Mouse (Mus musculus) CH12.LX (cell line): ENCODE measurements at regions not wholly inside any gene's neighbourhood (a gene's known extent, or its start where the extent isn't known, plus 50 kb on each side); places are given as distances from the start of the nearest gene placed in this dataset.
"Not testable (repeated sequence)": the region's sequence is repeated elsewhere in the genome, so short reads cannot be mapped to it uniquely, and the experiment has no call there.

Source experiments
- DNase-seq: peaks from one replicate; pipeline ENCODE4 v3.0.0-alpha.2; 2013; ENCODE audit errors: extremely low read depth
- H3K27ac ChIP-seq: 2 replicates; pipeline ENCODE4 v1.5.1; 2012; ENCODE audit warnings: low read depth, mild to moderate bottlenecking, control low read depth, moderate library complexity; ENCODE audit not compliant: insufficient read depth
- H3K27me3 ChIP-seq: replicated peaks from 2 replicates; pipeline ENCODE3; 2012; ENCODE audit warnings: inconsistent platforms
- H3K36me3 ChIP-seq, 2 experiments: replicated peaks in 1 of 2; 2 replicates each; pipeline versions ENCODE3 to v1.6.1; 2012; ENCODE audit warnings: inconsistent platforms in 1 of 2, low read length in 1 of 2, mild to moderate bottlenecking in 1 of 2, mixed read lengths in 1 of 2, moderate library complexity in 1 of 2; ENCODE audit not compliant: control insufficient read depth in 1 of 2, insufficient read depth in 1 of 2
- H3K4me1 ChIP-seq, 2 experiments: 2 replicates each; pipeline ENCODE4 v1.6.1; 2012; ENCODE audit warnings: inconsistent platforms in 1 of 2, moderate library complexity in 1 of 2; ENCODE audit not compliant: insufficient read depth in 2 of 2, control insufficient read depth in 1 of 2
- H3K4me2 ChIP-seq: 2 replicates; pipeline ENCODE4 v1.6.1; 2012; ENCODE audit warnings: low read depth, mild to moderate bottlenecking, control low read depth; ENCODE audit not compliant: poor library complexity, insufficient read depth, severe bottlenecking
- H3K4me3 ChIP-seq, 3 experiments: fragments of 150-350 bp in 1 of 3; sonication (generic) in 1 of 3; replicated peaks in 1 of 3; 2 replicates each; pipeline versions ENCODE3 to v1.5.1; 2011 to 2012; ENCODE audit warnings: low read depth in 2 of 3, low read length in 2 of 3, mild to moderate bottlenecking in 2 of 3, moderate library complexity in 2 of 3, control low read depth in 1 of 3, improper control_type of control experiment in 1 of 3, inconsistent platforms in 1 of 3, mixed read lengths in 1 of 3; ENCODE audit not compliant: poor library complexity in 1 of 3
- H3K79me2 ChIP-seq: replicated peaks from 2 replicates; pipeline ENCODE4 v1.6.1; 2012; ENCODE audit warnings: mild to moderate bottlenecking, moderate library complexity; ENCODE audit not compliant: control insufficient read depth, poor library complexity, insufficient read depth, severe bottlenecking; ENCODE audit errors: extremely low read depth
- H3K9ac ChIP-seq: 2 replicates; pipeline ENCODE4 v1.6.1; 2012; ENCODE audit warnings: low read depth, mild to moderate bottlenecking, control low read depth, moderate library complexity; ENCODE audit not compliant: insufficient read depth
- H3K9me3 ChIP-seq: replicated peaks from 2 replicates; pipeline ENCODE3; 2012; ENCODE audit warnings: low read length, inconsistent platforms, mixed read lengths
- BHLHE40 ChIP-seq: IDR thresholded peaks from 2 replicates; pipeline ENCODE4 v1.6.1; 2011; ENCODE audit warnings: mild to moderate bottlenecking, low read depth, low read length, improper control_type of control experiment
- CTCF ChIP-seq, 2 experiments: IDR thresholded peaks in 1 of 2; conservative IDR thresholded peaks in 1 of 2; 2 replicates each; pipeline ENCODE4 v1.5.1; 2011 to 2012; ENCODE audit warnings: low read depth in 2 of 2, low read length in 2 of 2, improper control_type of control experiment in 1 of 2, inconsistent platforms in 1 of 2, mild to moderate bottlenecking in 1 of 2, moderate library complexity in 1 of 2
- ELF1 ChIP-seq: IDR thresholded peaks from 2 replicates; pipeline ENCODE4 v1.6.1; 2014; ENCODE audit warnings: low read depth, mild to moderate bottlenecking, inconsistent platforms, low read length, improper control_type of control experiment
- EP300 ChIP-seq: IDR thresholded peaks from 2 replicates; pipeline ENCODE4 v1.6.1; 2011; ENCODE audit warnings: low read length, improper control_type of control experiment
- ETS1 ChIP-seq: conservative IDR thresholded peaks from 2 replicates; pipeline ENCODE4 v1.6.1; 2012; ENCODE audit warnings: low read depth, mild to moderate bottlenecking, inconsistent platforms, low read length, improper control_type of control experiment, moderate library complexity
- HCFC1 ChIP-seq: IDR thresholded peaks from 2 replicates; pipeline ENCODE4 v1.6.1; 2012; ENCODE audit warnings: low read depth, mild to moderate bottlenecking, inconsistent platforms, low read length, improper control_type of control experiment
- IRF4 ChIP-seq: IDR thresholded peaks from 2 replicates; pipeline ENCODE4 v1.6.1; 2014; ENCODE audit warnings: low read depth, mild to moderate bottlenecking, inconsistent platforms, low read length, improper control_type of control experiment
- JUN ChIP-seq: IDR thresholded peaks from 2 replicates; pipeline ENCODE4 v1.6.1; 2011; ENCODE audit warnings: low read depth, mild to moderate bottlenecking, low read length, improper control_type of control experiment, moderate library complexity; ENCODE audit not compliant: insufficient read depth
- KAT2A ChIP-seq: IDR thresholded peaks from 2 replicates; pipeline ENCODE4 v1.6.1; 2012; ENCODE audit warnings: low read length, improper control_type of control experiment, inconsistent platforms; ENCODE audit not compliant: insufficient replicate concordance
- MAFK ChIP-seq: IDR thresholded peaks from 2 replicates; pipeline ENCODE4 v1.6.1; 2011; ENCODE audit warnings: low read length, improper control_type of control experiment; ENCODE audit not compliant: insufficient replicate concordance
- MAX ChIP-seq: IDR thresholded peaks from 2 replicates; pipeline ENCODE4 v1.6.1; 2011; ENCODE audit warnings: low read length, improper control_type of control experiment
- MAZ ChIP-seq: IDR thresholded peaks from 2 replicates; pipeline ENCODE4 v1.6.1; 2012; ENCODE audit warnings: low read depth, mild to moderate bottlenecking, inconsistent platforms, low read length, improper control_type of control experiment, moderate library complexity
- MYC ChIP-seq: IDR thresholded peaks from 2 replicates; pipeline ENCODE4 v1.6.1; 2011; ENCODE audit warnings: low read depth, mild to moderate bottlenecking, improper control_type of control experiment, low read length
- NRF1 ChIP-seq: IDR thresholded peaks from 2 replicates; pipeline ENCODE4 v1.6.1; 2014; ENCODE audit warnings: low read depth, mild to moderate bottlenecking, inconsistent platforms, low read length, improper control_type of control experiment, moderate library complexity
- PAX5 ChIP-seq: IDR thresholded peaks from 2 replicates; pipeline ENCODE4 v1.6.1; 2012; ENCODE audit warnings: low read length, inconsistent platforms, mixed read lengths
- POLR2A ChIP-seq: IDR thresholded peaks from 2 replicates; pipeline ENCODE4 v1.6.1; 2011; ENCODE audit warnings: low read depth, mild to moderate bottlenecking, improper control_type of control experiment, low read length
- POLR2AphosphoS2 ChIP-seq: IDR thresholded peaks from 2 replicates; pipeline ENCODE4 v1.6.1; 2011; ENCODE audit warnings: low read depth, low read length, improper control_type of control experiment
- RCOR1 ChIP-seq: conservative IDR thresholded peaks from 2 replicates; pipeline ENCODE4 v1.6.1; 2012; ENCODE audit warnings: low read depth, mild to moderate bottlenecking, inconsistent platforms, low read length, improper control_type of control experiment
- SMC3 ChIP-seq: IDR thresholded peaks from 2 replicates; pipeline ENCODE4 v1.6.1; 2011; ENCODE audit warnings: low read depth, low read length, improper control_type of control experiment
- USF2 ChIP-seq: conservative IDR thresholded peaks from 2 replicates; pipeline ENCODE4 v1.6.1; 2011; ENCODE audit warnings: low read depth, low read length, improper control_type of control experiment
- ZNF384 ChIP-seq: IDR thresholded peaks from 2 replicates; pipeline ENCODE4 v1.6.1; 2012; ENCODE audit warnings: low read depth, low read length, improper control_type of control experiment, inconsistent platforms
- dilution Hi-C: fragments of 300-500 bp; cut with MboI; formaldehyde crosslinking; loops from 2 replicates; pipeline ENCODE4 v1.14.3; 2020; ENCODE audit warnings: low sequenced_read_pairs; ENCODE audit not compliant: extremely low pct_unique_long_range_greater_than_20kb, extremely low pct_ligation_motif_present
- in situ Hi-C: fragments of 300-500 bp; cut with MboI; formaldehyde crosslinking; loops from 3 replicates; pipeline ENCODE4 v1.14.3; 2019; ENCODE audit warnings: low sequenced_read_pairs, low pct_ligation_motif_present, low pct_unique_long_range_greater_than_20kb, mixed read lengths

GRCm38 (mm10) chr2:23928836-23929235 is 120.4 kb downstream of the Hnmt start:
- no peaks in the 10 kb centered on the region for H3K27me3 ChIP-seq
- H3K9me3 ChIP-seq, result no peaks in the 10 kb centered on the region
- H3K36me3 ChIP-seq, result no peaks in the 10 kb centered on the region
- dilution Hi-C loops, result no loop called here
- no peak overlapping the region for H3K4me2 ChIP-seq
- H3K27ac ChIP-seq, result no peak overlapping the region
- no peak for DNase-seq
- H3K4me1 ChIP-seq, result no peaks in the 10 kb centered on the region
- no peak overlapping the region for H3K9ac ChIP-seq
- H3K79me2 ChIP-seq, result no peaks in the 10 kb centered on the region
- H3K4me3 ChIP-seq, result no peak overlapping the region
- in situ Hi-C loops, result no loop called here
- TF ChIP-seq USF2 (no peak), MAFK (no peak), ELF1 (no peak), HCFC1 (no peak), ETS1 (no peak), ZNF384 (no peak), MAZ (no peak), EP300 (no peak), PAX5 (no peak), POLR2AphosphoS2 (no peak), KAT2A (no peak), MAX (no peak), MYC (no peak), CTCF (conservative IDR thresholded peaks at IDR 0.05 in 1 of 2, IDR thresholded peaks at IDR 0.05 in 1 of 2; ENCODE audit: low read depth in 2 of 2, low read length in 2 of 2) (no peak), POLR2A (no peak), SMC3 (no peak), JUN (no peak)

GRCm38 (mm10) chr2:23926921-23927320 is 122.3 kb downstream of the Hnmt start:
- Histone ChIP-seq H3K9me3 (no peaks in the 10 kb centered on the region), H3K4me1 (no peaks in the 10 kb centered on the region), H3K4me3 (no peak overlapping the region), H3K27ac (no peak overlapping the region), H3K4me2 (no peak overlapping the region), H3K36me3 (no peaks in the 10 kb centered on the region), H3K27me3 (no peaks in the 10 kb centered on the region), H3K9ac (no peak overlapping the region), H3K79me2 (no peaks in the 10 kb centered on the region)
- dilution Hi-C loops, result no loop called here
- in situ Hi-C loops, result no loop called here
- no peak for TF ChIP-seq MAFK
- TF ChIP-seq RCOR1, result no peak
- no peak for TF ChIP-seq KAT2A
- no peak for TF ChIP-seq IRF4
- no peak for TF ChIP-seq BHLHE40
- no peak for TF ChIP-seq EP300
- no peak for TF ChIP-seq PAX5
- TF ChIP-seq POLR2AphosphoS2, result no peak
- no peak for TF ChIP-seq NRF1
- no peak for TF ChIP-seq POLR2A
- no peak for DNase-seq

GRCm38 (mm10) chr2:23908776-23909175 is 140.4 kb downstream of the Hnmt start:
- H3K36me3 ChIP-seq, H3K9me3 ChIP-seq, H3K27ac ChIP-seq, H3K27me3 ChIP-seq, H3K4me1 ChIP-seq, H3K79me2 ChIP-seq, in situ Hi-C loops, H3K4me2 ChIP-seq, dilution Hi-C loops, H3K9ac ChIP-seq, DNase-seq, H3K4me3 ChIP-seq: not testable (repeated sequence)
